In genomic region chr9:59316206-59316605, GRCm38 (mm10) we compare ENCODE assay signal across 14 mouse cellular contexts.
"Had no signal": no experiment of that assay in that cellular context is flagged by ENCODE, and none has a peak within 500 bp of the region (broad histone marks: within the 10 kb centered on the region; RNA-seq: fewer than 3 reads in every experiment).

No protein-coding gene starts in this region.

- H3K9me3 ChIP-seq: limb, embryonic 12.5 days; limb, embryonic 15.5 days; liver, embryonic 13.5 days had no signal

- H3K27ac ChIP-seq: limb, embryonic 12.5 days; limb, embryonic 15.5 days; liver, embryonic 13.5 days; stomach, postnatal 0 days had no signal

- H3K4me3 ChIP-seq: limb, embryonic 12.5 days; limb, embryonic 15.5 days; liver, embryonic 13.5 days had no signal

- H3K27me3 ChIP-seq: limb, embryonic 12.5 days; limb, embryonic 15.5 days; liver, embryonic 13.5 days had no signal

- ATAC-seq: intestine, postnatal 0 days had no signal

- H3K9ac ChIP-seq: limb, embryonic 12.5 days; limb, embryonic 15.5 days; liver, embryonic 13.5 days had no signal

- DNase-seq: left cerebral cortex, postnatal 4 days; liver, embryonic 13.5 days; lung, adult 2 months; lung, postnatal 14 days; lung, postnatal 4 days; midbrain, embryonic 14.5 days; thymus, adult 2 months; thymus, postnatal 14 days; thymus, postnatal 4 days had no signal

- H3K4me1 ChIP-seq: limb, embryonic 12.5 days; liver, embryonic 13.5 days had no signal

- H3K4me2 ChIP-seq: limb, embryonic 12.5 days; limb, embryonic 15.5 days; liver, embryonic 13.5 days; midbrain, embryonic 11.5 days had no signal
